Mouse (Mus musculus) layer of hippocampus, postnatal 25 days (tissue): ENCODE results near the gene Slc10a7. TPM values are rescaled to one million over a fixed set of nuclear protein-coding genes. Genes with fewer than 3 reads are reported as not detected.
"Not testable (repeated sequence)": the region's sequence is repeated elsewhere in the genome, so short reads cannot be mapped to it uniquely, and the experiment has no call there.

Source experiments
- DNase-seq, 2 experiments: peaks; one replicate each; pipeline ENCODE4 v3.0.0; 2022; ENCODE audit warnings: mixed read lengths in 2 of 2, low spot score in 1 of 2; ENCODE audit errors: extremely low spot score in 1 of 2
- total RNA-seq, 2 experiments: library from RNA; stranded (reverse); gene quantifications; 2 replicates each; pipeline ENCODE4 v1.2.3; 2021

Gene Slc10a7
- total RNA-seq, 2 experiments from 2014 or later = 5.7 to 6.1 TPM

- no peak for DNase-seq
These were observed 149.0 kb downstream of the Slc10a7 start for GRCm38 (mm10) chr8:78658172-78658571.

DNA sequence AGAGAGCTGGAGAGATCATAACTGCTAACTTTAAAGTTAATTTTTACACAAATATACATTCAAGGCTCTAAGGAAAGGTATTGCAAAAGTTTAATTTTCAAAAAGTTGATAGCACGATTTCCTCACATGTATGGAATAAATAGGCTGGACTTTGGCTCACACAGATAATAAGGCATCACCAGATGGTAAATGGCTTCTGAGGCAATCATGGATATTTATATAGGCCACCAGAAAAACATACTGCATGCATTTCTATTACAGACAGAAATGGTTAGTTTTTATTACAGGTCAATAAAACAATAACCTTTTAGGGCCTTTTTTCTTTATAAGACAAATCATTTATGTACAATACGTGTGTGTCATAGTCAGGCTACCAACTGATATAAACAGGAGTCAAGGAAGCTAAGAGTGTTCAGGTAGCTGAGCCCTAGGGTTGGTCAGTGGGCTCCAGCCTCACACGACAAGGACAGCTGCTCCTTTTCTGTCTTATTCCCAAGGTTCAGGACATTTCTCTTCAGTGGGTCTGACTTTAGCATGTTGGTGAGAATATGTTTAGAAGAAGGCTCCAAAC, 150.6 kb downstream of the Slc10a7 start:
- no peak for DNase-seq

GRCm38 (mm10) chr8:78664306-78664940, 155.3 kb downstream of the Slc10a7 start:
- DNase-seq = no peak

DNA sequence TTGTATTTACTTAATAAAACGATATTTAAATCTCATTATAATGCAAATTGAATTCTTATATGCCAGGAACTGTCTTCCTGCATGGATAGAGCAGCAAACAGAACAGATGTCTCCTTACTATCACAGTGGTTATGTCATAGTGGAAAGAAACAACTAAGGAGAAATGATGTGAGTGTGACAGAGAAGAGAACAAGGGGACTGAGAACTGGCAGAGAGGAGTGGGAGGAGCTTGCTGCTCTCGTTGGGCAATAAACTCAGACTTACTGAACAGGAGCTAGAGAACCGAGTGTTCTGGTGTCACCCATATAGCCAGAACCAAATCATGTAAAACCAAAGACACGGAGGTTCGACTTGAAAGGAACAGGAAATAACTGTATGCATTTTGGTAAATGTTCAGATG, 158.3 kb downstream of the Slc10a7 start:
- no peak for DNase-seq

GRCm38 (mm10) chr8:78668206-78668605, 159.1 kb downstream of the Slc10a7 start:
- DNase-seq = no peak

- DNase-seq = no peak
These were observed 161.1 kb downstream of the Slc10a7 start for GRCm38 (mm10) chr8:78670241-78670640.

- DNase-seq = no peak
These were observed 169.5 kb downstream of the Slc10a7 start for GRCm38 (mm10) chr8:78678541-78679219.

DNA sequence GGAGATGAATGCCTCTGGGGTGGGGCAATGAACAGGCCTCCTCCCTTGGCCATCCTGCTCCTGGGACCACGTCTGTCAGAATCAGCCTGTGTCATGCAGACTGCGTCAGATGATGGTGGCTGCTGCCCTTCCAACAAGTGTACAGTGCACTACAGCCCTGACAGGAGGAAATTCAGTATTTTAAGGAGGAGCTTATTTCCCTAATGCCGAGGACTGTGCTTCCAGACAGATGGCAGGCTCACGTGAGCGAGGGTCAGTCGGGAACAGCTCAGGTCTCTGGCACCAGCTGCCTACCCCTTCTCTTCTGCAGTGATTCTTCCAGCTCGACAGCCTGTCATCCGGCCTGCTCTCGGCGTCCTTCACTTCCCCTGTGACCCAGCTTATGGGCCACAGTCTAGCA, 181.6 kb downstream of the Slc10a7 start:
- no peak for DNase-seq

GRCm38 (mm10) chr8:78698331-78698741, 189.2 kb downstream of the Slc10a7 start:
- no peak for DNase-seq

DNA sequence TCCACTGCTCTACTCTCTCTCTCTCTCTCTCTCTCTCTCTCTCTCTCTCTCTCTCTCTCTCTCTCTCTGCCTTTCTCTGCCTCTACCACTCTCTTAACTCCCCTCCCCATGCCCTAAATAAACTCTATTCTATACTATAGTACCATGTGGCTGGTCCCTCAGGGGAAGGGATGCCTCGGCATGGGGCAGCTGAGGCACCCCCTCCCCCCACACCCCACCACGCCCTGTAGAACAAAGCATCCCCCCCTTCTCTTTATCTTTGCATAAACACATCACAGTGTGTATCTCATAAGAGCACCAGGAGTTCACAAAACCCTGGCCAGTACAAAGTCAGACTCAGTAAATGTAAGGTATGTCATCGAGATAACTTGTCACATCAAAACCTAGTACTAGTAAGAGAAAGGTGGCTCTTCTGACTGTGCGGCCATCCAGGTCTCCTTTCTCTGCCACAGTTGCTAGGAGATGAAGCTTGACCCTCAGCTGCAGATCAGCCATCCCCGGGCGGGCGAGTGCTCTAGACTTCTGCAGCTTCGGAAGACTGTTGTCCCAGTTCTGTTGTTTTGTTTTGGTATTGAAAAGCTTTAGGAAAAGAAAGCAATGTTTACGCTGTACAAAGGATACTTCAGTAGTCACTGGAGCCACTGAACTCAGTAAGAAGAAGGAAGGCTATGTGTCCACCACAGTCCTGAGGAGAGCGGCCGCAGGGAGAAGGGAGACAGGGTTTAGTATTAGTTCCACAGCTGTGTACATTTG, 194.1 kb downstream of the Slc10a7 start:
- DNase-seq = no peak

GRCm38 (mm10) chr8:78705980-78706379, 196.8 kb downstream of the Slc10a7 start:
- DNase-seq = no peak

- DNase-seq = no peak
These were observed 200.9 kb downstream of the Slc10a7 start for GRCm38 (mm10) chr8:78709948-78710644.

DNA sequence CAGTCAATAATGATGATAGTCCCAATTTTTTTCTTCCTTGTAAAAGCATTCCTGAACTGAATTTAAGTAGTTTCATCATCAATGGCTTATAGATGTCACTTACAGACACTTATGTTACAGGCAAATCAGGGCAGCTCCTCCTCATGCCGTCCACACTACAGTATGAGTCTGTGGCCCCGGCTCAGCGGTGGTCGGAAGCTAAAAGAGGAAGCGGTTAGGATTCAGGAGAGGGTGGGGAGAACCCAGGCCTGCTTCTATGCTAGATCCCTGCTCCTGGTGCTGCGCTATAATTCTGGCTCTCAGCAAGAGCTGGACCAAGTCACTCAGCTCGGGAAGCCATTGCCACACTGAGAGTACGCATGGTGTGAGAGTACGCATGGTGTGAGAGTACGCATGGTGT, 201.8 kb downstream of the Slc10a7 start:
- no peak for DNase-seq

DNA sequence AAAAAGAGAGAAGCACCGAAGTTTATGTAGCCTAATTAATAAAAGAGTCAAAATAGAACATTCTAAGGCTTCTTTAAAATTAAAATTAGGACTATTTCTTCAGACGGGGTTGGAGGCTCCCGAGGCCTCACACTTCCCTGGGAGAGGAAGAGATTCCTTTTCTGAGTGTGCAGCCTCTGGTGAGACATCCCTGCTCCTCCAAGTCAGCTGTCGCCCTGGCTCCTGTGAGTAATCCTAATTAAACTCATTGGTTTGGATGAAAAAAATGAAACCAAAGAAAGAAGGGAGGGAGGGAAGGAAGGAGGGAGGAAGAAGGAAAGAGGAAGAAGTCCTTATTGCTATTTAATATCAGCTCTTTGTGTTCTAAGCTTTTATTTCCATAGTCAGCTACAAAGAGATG, 205.7 kb downstream of the Slc10a7 start:
- no peak for DNase-seq

- DNase-seq = no peak
These were observed 207.4 kb downstream of the Slc10a7 start for GRCm38 (mm10) chr8:78716546-78716945.

DNA sequence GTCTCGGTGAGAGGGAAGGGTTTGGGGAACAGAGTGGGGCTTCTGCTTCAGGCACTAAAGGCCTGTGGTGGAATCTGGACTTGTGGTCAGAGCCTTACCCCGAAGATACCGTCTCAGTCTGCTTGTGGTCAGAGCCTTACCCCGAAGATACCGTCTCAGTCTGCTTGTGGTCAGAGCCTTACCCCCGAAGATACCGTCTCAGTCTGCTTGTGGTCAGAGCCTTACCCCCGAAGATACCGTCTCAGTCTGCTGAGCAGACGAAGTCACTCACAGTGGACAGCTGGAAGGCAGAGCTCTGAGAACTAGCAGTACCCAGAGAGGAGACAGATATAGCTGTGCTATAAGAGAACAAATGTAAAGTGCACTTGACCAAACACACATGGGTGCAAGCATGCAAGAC, 208.0 kb downstream of the Slc10a7 start:
- not testable (repeated sequence) for DNase-seq

DNA sequence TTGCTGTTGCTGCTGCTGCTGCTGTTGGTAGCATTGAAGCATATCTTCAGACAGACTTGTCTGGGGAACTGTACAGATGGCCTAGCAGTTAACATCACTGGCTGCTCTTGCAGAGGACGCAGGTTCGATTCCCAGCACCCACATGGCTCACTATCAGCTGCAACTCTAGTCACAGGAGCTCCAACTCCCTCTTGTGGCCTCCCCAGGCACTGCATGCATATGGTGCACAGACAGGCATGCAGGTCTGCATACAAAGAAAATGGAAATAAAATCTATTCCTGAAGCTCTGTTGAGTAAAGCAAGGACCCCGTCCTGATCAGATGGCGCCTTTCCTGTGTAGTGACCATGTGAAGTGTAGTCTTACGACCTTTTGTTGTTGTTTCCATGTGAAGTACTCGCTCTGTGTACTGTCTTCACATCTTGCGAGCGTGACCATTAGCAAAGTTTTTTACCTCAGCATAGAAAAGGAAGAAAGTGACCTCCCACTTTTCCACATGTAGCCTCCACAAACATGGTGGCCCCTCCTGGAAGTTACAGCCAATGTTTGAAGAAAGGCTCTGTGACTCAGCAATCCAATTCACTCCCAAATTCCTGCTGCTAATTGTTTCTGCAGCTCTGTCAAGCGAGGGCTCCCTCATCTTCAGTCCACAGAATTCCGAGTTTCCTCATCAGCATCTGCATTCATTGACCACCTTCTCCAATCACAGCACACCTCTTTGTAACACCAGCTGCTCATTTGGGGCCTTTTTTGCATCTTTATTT, 210.3 kb downstream of the Slc10a7 start:
- no peak for DNase-seq

DNA sequence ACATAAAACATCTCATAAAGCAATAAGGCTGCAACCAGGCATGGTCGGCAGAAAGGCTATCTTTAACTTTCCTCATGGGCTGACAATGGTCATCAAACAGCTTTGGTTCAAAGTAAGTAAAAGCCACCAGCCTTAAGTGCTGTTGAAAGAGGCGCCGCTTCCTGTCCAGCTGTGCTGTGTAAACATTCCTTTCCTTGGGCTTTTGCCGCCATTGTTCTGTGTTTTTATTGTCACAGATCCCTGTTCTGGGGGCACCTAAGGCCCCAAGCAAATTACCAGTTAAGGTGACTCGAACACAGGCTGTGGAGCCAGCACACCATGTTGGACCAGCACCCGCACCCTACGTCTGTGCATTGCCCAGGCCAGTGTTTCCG, 210.9 kb downstream of the Slc10a7 start:
- no peak for DNase-seq

GRCm38 (mm10) chr8:78721576-78721975, 212.4 kb downstream of the Slc10a7 start:
- no peak for DNase-seq

DNA sequence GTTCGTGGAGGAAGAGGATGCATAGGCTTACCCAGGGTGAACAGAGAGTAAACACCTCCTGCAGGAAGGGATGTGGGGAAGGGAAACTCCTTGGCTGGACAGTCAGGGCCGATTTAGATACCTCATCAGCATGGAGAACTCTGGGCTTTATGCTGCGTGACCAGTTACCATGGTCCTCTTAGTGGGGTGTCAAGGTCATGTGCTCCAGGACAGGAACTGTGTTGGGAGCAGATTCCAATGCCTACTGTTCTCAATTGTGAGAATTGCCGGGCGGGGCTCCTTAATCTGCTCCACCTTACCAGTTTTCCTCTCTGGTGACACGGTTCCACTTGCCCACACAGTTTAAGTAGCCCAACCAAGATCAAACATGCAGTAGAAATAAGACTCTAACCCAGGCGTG, 213.1 kb downstream of the Slc10a7 start:
- DNase-seq = no peak
